Mouse (Mus musculus) macrophage (primary cell): ENCODE data around the gene Camkmt. TPM values are rescaled to one million over a fixed set of nuclear protein-coding genes. Genes with fewer than 3 reads are reported as not detected.

Experiments used
- H3K27ac ChIP-seq: fragments of 350-480 bp; formaldehyde crosslinking; 2 replicates; pipeline ENCODE4 v1.9.0; 2021
- H3K36me3 ChIP-seq: fragments of 350-480 bp; formaldehyde crosslinking; 2 replicates; pipeline ENCODE4 v1.9.0; 2021; ENCODE audit errors: inconsistent target
- H3K4me3 ChIP-seq: fragments of 350-480 bp; formaldehyde crosslinking; 2 replicates; pipeline ENCODE4 v1.9.0; 2021; ENCODE audit errors: inconsistent target
- H3K79me2 ChIP-seq: fragments of 350-480 bp; formaldehyde crosslinking; 2 replicates; pipeline ENCODE4 v1.9.0; 2021; ENCODE audit errors: inconsistent target
- WGBS: methylation state at CpG from one replicate; pipeline ENCODE4 v1.1.7; 2026; ENCODE audit warnings: inconsistent platforms; ENCODE audit not compliant: missing documents; 5-methylcytosine and 5-hydroxymethylcytosine counted together
- polyA plus RNA-seq: library from polyadenylated mRNA; stranded (reverse); fragments of 250-400 nt; gene quantifications from 3 replicates; pipeline ENCODE4 v1.2.4, GENCODE M21; 2018; ENCODE audit warnings: inconsistent platforms

Camkmt gene
- polyA plus RNA-seq, 1 experiment from 2014 or later: 4.7 TPM

GRCm38 (mm10) chr17:85367319-85367718 is 277.0 kb downstream of the Camkmt start:
- Histone ChIP-seq H3K4me3 (no peak overlapping the region), H3K36me3 (no peaks in the 10 kb centered on the region), H3K79me2 (no peaks in the 10 kb centered on the region), H3K27ac (no peak overlapping the region)
- 95% methylated on average over 5 of the region's 5 CpGs for WGBS

GRCm38 (mm10) chr17:85368776-85369175 is 278.4 kb downstream of the Camkmt start:
- no peaks in the 10 kb centered on the region for H3K36me3 ChIP-seq
- WGBS: 80% methylated on average over 8 of the region's 8 CpGs

GRCm38 (mm10) chr17:85372076-85372475 is 281.7 kb downstream of the Camkmt start:
- Histone ChIP-seq H3K4me3 (no peak overlapping the region), H3K79me2 (no peaks in the 10 kb centered on the region), H3K36me3 (no peaks in the 10 kb centered on the region), H3K27ac (no peak overlapping the region)
- 75% methylated on average over 13 of the region's 13 CpGs for WGBS

More at GRCm38 (mm10) chr17:85368776-85369175, 278.4 kb downstream of the Camkmt start:
- Histone ChIP-seq H3K27ac (no peak overlapping the region), H3K79me2 (no peaks in the 10 kb centered on the region), H3K4me3 (no peak overlapping the region)

- no peak overlapping the region for H3K4me3 ChIP-seq
- no peaks in the 10 kb centered on the region for H3K36me3 ChIP-seq
- WGBS: 91% methylated on average over 7 of the region's 7 CpGs
- no peaks in the 10 kb centered on the region for H3K79me2 ChIP-seq
- no peak overlapping the region for H3K27ac ChIP-seq
Measured at GRCm38 (mm10) chr17:85372523-85372922, 282.2 kb downstream of the Camkmt start.

GRCm38 (mm10) chr17:85374100-85374833 is 283.9 kb downstream of the Camkmt start:
- no peaks in the 10 kb centered on the region for H3K79me2 ChIP-seq
- no peak overlapping the region for H3K27ac ChIP-seq
- H3K36me3 ChIP-seq: no peaks in the 10 kb centered on the region
- no peak overlapping the region for H3K4me3 ChIP-seq
- 90% methylated on average over 19 of the region's 19 CpGs for WGBS

- Histone ChIP-seq H3K27ac (no peak overlapping the region), H3K36me3 (no peaks in the 10 kb centered on the region), H3K4me3 (no peak overlapping the region), H3K79me2 (no peaks in the 10 kb centered on the region)
- 89% methylated on average over 8 of the region's 8 CpGs for WGBS
Measured at GRCm38 (mm10) chr17:85374834-85375176, 284.5 kb downstream of the Camkmt start.

- WGBS: 89% methylated on average over 10 of the region's 10 CpGs
- no peak overlapping the region for H3K4me3 ChIP-seq
- H3K36me3 ChIP-seq: no peaks in the 10 kb centered on the region
- H3K79me2 ChIP-seq: no peaks in the 10 kb centered on the region
- H3K27ac ChIP-seq: no peak overlapping the region
Measured at GRCm38 (mm10) chr17:85375523-85375922, 285.2 kb downstream of the Camkmt start.

GRCm38 (mm10) chr17:85377496-85377895 is 287.1 kb downstream of the Camkmt start:
- H3K36me3 ChIP-seq: no peaks in the 10 kb centered on the region
- H3K27ac ChIP-seq: no peak overlapping the region
- H3K4me3 ChIP-seq: no peak overlapping the region
- WGBS: 66% methylated on average over 8 of the region's 8 CpGs
- no peaks in the 10 kb centered on the region for H3K79me2 ChIP-seq

- Histone ChIP-seq H3K79me2 (no peaks in the 10 kb centered on the region), H3K27ac (no peak overlapping the region), H3K4me3 (no peak overlapping the region), H3K36me3 (no peaks in the 10 kb centered on the region)
- 94% methylated on average over 7 of the region's 7 CpGs for WGBS
Measured at GRCm38 (mm10) chr17:85379101-85379500, 288.7 kb downstream of the Camkmt start.

GRCm38 (mm10) chr17:85381578-85382223 is 291.3 kb downstream of the Camkmt start:
- Histone ChIP-seq H3K79me2 (no peaks in the 10 kb centered on the region), H3K4me3 (no peak overlapping the region), H3K36me3 (no peaks in the 10 kb centered on the region), H3K27ac (no peak overlapping the region)
- 67% methylated on average over 8 of the region's 8 CpGs for WGBS

- WGBS: 91% methylated on average over 4 of the region's 4 CpGs
- Histone ChIP-seq H3K27ac (no peak overlapping the region), H3K79me2 (no peaks in the 10 kb centered on the region), H3K4me3 (no peak overlapping the region), H3K36me3 (no peaks in the 10 kb centered on the region)
Measured at GRCm38 (mm10) chr17:85382344-85382743, 292.0 kb downstream of the Camkmt start.

GRCm38 (mm10) chr17:85382906-85383305 is 292.6 kb downstream of the Camkmt start:
- 96% methylated on average over 6 of the region's 6 CpGs for WGBS
- no peaks in the 10 kb centered on the region for H3K36me3 ChIP-seq
- H3K27ac ChIP-seq: no peak overlapping the region
- no peaks in the 10 kb centered on the region for H3K79me2 ChIP-seq
- no peak overlapping the region for H3K4me3 ChIP-seq

GRCm38 (mm10) chr17:85393091-85393890 is 302.9 kb downstream of the Camkmt start:
- Histone ChIP-seq H3K79me2 (no peaks in the 10 kb centered on the region), H3K4me3 (no peak overlapping the region), H3K36me3 (no peaks in the 10 kb centered on the region), H3K27ac (no peak overlapping the region)
- WGBS: 88% methylated on average over 14 of the region's 16 CpGs

- 95% methylated on average over 7 of the region's 7 CpGs for WGBS
- H3K4me3 ChIP-seq: no peak overlapping the region
- no peaks in the 10 kb centered on the region for H3K36me3 ChIP-seq
- H3K27ac ChIP-seq: no peak overlapping the region
- no peaks in the 10 kb centered on the region for H3K79me2 ChIP-seq
Measured at GRCm38 (mm10) chr17:85393891-85394321, 303.6 kb downstream of the Camkmt start.

- Histone ChIP-seq H3K36me3 (no peaks in the 10 kb centered on the region), H3K79me2 (no peaks in the 10 kb centered on the region), H3K27ac (peak overlapping the region; percentile 81), H3K4me3 (peak overlapping the region; percentile 8; the same call in 1 of the 2 replicates)
- WGBS: 2% methylated on average over 4 of the region's 5 CpGs
Measured at GRCm38 (mm10) chr17:85395502-85395901, 305.1 kb downstream of the Camkmt start.
